Mouse (Mus musculus): Measurements from ENCODE around the gene Ptger4.
"Not testable (repeated sequence)": the region's sequence is repeated elsewhere in the genome, so short reads cannot be mapped to it uniquely, and the experiment has no call there.

Gene Ptger4

DNA sequence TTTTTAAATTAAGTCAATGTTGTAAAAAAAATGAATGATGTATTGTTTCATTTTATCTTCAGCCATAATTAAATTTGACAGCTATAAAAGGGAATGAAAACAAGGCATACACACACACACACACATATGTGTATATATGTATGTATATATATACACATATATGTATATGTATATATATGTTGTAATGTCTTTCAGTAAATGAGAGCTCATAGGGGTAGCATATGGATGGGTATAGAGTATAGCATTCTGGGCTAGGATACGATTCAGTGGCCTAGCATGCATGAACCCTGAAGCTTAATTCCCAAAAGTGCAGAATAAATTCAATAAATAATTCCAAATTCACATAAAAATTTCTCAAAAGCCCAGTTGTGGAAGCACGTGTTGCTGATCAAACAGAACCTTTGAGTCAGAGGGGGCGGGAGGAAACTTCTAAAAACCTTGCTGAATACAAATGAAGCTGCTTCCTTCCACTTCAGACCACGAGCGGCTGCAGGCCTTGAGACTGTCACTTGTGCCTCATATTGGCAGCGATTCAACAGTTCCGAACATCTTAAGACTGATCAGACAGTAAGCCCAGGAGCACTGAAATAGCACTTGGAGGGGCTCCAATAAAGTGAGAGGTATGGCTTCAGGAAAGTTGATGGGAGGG lies 6.9 kb downstream of the Ptger4 start:
- no peak for DNase-seq

DNA sequence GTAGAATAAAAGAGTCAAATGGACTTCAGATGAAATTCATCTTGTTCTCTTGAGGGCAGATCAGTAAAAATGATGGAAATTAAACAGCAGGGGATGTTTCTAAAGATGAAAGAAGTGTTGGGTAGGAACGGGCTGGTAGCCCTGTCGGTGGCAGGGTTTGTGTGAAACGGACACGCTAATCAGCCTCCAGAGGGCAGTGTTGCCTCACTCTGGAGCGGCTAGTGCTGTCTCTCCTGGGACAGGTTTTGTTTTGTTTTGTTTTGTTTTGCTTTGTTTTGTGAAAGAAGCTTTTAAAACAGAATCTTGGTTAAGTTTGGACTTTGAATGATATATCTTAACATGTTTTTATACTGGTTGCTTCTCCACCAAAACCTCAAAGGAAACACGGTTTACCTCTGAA lies 7.4 kb downstream of the Ptger4 start:
- DNase-seq = peak; percentile 73

DNA sequence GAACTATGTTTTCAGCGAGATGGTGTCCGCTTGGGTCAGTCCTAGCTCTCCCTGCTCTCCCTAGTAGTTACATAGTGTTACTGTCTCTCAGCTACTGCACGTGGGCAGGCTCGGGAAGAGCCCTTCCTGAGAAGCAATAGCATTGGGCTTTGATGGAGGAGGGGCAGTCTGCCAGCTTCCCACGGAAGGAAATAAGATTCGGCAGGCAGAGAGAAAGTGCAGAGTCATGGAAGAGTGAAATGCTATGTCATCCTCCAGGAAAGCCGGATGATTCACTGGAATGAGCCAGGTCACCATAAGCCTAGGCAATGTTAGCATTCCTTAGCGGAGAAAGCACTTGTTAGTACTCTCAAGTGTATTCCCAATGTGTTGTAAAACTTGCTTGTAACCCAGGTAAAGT lies 8.5 kb downstream of the Ptger4 start:
- peak; percentile 42 for DNase-seq

DNA sequence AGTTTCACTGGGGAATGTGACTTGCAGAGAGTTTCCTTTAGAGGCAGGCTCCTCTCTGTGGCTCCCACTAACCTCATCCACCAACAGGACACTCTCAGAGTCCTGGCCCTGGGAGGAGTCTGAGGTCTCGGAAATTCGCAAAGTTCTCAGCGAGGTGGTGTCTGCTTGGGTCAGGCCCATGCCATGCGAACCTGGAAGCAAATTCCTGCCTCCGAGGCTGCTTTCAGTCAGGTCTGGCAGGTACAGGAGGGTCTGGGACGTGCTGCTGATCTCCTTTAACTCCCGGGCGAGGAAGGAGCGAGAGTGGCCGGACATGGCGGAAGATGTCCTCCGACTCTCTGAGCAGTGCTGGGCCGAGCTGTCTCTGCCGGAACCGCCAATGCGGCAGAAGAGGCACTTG lies 9.3 kb downstream of the Ptger4 start:
- DNase-seq = no peak

DNA sequence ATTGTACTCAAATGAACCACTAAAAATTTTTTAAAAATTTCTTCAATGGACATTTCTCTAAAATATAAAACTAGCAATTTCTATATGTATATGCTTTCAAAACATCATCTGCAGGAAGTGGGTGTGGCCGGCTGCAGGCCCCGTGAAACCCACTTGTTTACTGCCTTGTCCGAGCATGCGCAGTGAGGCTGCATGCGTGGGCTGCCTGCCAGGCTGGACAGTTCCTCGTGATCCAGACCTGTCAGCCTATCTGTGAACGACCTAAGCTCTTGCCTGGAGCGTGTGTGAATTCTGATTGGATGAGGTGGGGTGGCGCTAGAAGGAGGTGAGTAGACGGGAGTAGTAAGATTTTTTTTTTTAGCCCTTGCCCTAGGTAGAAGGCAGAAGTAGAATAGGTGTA lies 13.2 kb downstream of the Ptger4 start:
- not testable (repeated sequence) for DNase-seq

DNA sequence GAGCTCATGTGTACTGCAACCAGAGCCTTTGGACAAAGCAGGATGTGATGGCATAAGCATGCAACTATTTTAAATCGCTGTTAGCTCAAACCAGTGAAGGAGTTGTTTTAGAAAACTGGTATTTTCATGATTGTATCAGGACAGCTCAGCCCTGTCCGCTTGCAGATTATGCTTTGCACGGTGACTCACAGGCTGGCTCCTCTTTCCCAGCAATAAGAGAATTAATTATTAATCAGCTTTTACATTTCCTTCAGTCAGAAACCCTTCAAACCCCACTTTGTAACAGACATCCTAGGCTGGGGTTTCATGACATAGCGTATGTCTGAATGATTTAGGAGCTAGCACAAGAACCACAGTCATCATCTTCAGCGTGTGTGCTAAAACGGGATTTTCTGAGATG lies 23.5 kb downstream of the Ptger4 start:
- no peak for DNase-seq

DNA sequence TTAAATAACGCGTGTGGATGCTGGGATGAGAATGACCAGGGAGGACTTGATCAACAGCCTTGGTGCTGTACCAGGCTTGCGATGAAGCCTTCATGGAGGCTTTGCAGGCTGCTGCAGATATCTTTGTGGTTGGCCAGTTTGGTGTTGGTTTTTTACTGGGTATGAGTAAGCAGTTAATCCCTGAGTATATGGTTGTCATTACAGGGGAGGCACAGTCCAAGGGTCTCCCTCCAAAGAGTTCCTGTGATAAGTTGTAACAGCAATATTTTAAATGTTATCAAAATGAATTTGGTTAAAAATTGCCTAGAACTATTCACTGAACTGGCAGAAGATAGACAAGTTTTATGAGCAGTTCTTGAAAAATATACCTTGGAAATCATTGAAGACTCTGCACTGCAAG lies 34.9 kb downstream of the Ptger4 start:
- no peak for DNase-seq

DNA sequence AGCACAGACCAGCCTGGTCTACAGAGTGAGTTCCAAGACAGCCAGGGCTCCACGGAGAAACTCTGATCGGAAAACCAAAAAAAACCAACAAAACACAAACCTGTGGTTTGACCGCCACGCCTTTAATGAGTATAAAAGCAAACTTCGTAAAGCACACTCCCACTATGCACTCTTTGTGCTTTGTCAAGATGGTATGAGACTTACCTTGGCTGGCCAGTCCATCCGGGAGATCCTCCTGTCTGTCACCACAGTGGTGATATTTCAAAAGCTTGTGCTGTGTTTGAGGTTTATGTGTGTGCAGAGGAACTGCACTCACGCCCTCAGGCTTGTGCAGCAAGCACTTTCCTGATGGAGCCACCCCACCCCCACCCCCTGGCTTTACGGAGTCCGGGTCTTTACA lies 38.8 kb downstream of the Ptger4 start:
- no peak for DNase-seq

DNA sequence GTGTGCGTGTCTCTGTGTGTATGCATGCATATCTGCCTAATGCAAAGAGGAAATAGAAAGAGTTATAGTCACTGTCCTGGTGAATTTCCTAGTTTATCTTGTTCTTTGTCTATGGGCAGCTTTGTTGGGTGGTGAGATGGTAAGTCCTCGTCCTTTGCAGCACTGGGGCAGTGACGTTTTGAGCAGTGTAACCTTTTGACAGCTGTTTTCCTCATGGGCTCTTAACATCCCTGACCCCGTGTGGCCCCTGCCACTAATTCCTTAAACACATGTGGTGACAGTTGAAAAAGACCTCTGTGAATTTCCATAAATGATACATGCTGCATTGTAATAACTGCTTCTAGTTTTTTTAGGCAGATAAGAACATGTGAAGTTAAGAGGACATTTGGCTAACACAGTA lies 47.3 kb downstream of the Ptger4 start:
- DNase-seq = no peak

DNA sequence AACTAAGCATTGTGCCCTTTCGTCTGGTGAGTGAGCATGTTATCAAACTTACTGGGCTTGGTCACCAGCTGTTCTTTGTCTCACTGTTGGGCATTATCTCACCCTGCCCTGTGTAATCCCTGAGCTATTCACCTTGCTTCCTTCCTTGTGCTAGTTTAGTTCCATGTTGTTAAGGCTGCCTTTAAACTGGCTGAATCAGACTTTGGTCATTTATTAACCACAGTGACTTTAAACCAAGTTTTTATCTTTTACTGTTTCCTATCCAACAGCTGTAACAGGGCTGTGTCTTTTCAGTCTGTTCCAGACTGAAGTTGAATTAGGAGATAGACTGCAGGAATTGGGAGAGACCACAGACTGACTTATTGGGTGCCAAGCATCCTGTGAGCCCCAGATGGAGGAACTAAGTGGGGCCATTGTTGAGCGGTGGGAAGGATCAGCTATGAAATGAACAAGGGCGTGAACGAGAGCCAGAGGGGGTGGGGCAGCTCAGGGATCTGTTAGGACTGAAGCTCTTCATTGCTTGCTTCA lies 47.9 kb downstream of the Ptger4 start:
- DNase-seq = peak; percentile 72

DNA sequence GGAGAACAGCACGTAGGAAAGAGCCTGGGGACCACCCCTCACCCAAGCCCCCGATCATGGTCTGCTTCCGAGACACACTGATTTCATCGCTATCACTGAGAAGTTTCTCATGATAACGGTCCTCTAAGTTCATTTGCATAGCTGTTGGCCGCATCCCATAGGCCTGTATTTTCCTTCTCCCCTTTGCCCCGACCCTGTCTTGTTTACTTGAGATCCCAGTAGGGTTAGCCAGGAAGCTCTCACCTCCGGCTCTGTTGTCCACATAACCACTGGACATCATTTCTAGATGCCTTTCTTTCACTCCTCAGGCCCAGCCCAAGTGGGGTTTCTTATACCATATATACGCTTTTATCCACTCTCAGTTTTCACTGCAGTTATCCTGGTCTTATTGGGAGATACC lies 49.1 kb downstream of the Ptger4 start:
- peak; percentile 23 for DNase-seq

DNA sequence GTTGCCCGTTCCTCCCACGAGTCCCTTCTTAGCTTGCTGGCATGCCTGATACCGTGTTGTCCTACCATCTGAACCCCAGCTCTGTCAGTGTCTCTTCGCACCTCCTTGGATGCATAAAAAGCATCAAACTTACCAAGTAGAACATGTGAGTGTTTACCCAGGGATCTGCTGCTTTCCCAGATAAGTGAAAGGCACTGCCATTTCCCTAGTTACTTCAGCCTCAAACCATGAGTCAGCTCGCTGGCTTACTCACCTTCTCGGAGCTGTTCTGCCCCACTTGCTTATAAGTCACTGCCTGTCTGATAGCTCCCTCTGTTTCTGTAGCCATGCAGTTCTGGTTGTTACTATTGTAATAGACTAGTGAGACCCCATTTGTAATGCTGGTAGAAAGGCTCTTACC lies 49.5 kb downstream of the Ptger4 start:
- DNase-seq = no peak

DNA sequence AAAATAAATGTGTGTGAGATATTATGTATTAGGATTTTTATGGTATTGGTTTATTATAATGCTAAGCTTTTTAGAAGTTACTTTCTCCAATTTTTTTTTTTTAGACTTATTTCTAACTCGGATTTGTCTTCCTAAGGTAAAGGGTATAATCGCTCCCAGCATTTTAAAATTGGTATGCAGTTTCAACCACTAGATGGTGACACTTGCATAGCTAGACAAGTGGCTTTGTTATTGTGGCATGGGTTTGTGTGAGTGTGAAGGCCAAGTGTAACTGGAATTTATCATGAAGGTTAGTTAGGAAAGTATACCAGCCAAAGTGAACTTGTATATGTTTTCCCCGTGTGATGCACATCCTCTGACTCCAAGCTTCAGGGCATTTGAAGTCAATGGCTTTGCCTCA lies 50.2 kb downstream of the Ptger4 start:
- DNase-seq = peak; percentile 49

DNA sequence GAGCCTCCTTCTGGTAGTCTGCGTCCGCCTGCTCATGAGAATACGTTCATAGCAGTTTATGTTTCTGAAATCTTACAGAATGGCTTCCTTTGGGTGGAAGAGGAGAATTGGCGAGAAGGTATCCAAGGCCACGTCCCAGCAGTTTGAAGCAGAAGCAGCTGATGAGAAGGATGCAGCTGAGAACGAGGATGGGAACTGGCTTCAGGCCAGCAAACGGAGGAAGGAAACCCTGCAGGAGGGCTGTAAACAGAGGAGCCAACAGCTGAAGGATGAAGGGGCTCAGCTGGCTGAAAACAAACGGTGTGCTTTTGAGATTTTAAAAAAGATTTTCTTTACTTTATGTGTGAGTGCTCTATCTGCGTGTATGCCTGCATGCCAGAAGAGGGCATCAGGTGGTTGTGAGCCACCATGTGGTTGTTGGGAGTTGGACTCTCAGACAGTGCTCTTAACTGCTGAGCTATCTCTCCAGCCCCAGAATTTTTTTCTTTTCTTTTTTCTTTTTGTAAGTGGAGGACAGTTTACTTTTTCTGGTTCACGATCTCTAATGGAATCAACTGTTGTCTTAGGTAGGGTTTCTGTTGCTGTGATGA lies 54.4 kb downstream of the Ptger4 start:
- DNase-seq = peak; percentile 21

DNA sequence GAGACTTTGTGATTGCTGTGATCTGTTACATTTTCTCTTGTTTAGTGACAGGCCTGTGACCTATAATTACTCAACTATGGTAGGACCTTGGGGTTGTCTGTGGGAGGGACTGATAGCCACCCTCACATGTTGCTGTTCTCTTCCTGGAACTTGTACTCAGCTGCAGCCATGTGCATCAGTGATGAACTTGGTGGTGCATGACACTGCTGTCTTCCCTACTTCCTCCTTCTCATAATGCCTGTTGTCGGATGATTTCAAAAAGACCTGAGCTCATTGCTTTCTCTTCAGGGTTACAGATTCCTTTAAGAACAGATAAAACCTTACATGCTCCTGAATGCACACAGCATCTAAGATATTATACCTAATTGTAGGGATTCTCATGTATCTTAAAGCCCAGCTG lies 56.0 kb downstream of the Ptger4 start:
- no peak for DNase-seq

DNA sequence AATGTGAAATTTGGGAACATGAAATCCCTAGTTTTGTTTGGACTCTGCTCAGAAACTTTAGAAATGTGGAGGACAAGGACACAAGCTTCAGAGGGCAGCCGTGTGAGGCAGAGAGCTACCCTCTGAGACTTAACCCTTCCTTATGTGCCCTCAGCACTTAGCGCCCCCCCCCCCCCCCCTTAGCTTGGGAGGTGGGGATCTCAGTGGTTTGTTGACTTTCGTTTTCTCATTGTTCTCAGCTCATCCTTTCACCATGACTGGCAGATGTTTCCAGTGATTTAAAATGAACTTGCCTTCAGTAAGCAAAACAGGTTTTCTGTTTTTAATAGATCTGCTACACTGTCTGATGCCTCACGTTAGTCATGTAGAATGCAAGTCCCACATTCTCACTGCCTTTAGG lies 56.9 kb downstream of the Ptger4 start:
- DNase-seq = no peak

DNA sequence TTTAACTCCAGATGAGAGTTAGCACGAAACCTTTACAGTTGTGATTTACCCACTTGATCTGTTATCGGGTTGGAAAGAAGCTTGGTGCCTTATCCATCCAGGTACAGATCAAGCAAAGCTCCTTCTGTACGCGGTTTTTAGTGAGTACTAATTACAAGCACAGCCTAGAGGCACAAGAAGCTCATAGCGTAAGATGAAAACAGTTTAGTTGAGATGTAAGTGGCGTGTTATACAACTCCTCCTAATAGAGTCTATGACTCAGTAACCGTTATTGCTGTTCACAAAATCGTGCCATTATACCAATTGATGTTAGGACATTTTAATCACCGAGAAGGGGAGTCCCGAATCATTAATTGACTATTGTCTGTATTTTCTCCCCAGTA lies 57.7 kb downstream of the Ptger4 start:
- no peak for DNase-seq

DNA sequence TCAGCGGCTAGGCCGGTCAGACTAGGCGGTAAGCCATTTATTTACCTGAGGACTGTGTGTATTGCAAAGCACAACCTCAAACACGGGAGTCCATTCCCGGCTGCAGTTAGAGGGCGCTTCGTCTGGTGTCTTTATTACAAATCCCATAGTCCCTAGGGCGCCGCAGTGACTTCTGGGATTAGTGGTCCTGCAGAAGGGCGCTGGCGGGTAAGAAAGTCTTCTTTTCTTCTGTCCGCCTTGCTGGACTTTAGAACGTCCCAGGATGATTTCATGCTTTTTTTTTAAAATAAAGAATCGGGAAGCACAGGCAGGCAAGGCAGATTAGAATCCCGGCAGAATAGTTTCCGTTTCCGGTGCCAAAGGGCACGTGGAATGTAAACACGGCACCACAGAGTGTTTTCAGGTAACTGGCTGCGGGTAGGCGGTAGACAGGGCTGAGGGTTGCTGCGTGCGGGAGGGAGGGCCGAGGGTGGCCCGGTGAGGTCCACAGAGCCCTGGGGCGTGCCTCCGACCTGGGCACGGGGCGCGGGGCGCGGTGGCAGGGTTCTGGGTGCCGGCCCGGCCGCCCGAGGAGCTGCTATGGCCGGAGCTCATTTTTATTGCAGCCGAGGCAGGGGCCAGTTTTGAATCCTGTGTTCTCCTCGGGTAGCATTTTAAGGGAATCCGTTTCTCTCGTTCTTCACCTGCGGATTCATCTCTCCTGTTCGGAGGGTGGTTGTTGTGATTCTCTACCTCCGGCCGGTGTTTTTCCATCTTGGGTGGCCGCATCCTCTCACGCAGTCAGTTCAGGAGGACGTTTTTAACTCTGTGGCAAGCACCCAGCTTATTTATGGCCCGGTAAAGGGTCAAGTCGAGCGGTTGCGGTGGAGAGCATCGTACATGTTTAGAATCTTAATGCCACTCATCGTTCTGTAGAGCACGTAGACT lies 58.4 kb downstream of the Ptger4 start, which contains the start of gene Ttc33:
TSS of gene Ttc33 (plus strand) at position 160 of the 927 bp plus-strand sequence.
- DNase-seq = peak; percentile 92

DNA sequence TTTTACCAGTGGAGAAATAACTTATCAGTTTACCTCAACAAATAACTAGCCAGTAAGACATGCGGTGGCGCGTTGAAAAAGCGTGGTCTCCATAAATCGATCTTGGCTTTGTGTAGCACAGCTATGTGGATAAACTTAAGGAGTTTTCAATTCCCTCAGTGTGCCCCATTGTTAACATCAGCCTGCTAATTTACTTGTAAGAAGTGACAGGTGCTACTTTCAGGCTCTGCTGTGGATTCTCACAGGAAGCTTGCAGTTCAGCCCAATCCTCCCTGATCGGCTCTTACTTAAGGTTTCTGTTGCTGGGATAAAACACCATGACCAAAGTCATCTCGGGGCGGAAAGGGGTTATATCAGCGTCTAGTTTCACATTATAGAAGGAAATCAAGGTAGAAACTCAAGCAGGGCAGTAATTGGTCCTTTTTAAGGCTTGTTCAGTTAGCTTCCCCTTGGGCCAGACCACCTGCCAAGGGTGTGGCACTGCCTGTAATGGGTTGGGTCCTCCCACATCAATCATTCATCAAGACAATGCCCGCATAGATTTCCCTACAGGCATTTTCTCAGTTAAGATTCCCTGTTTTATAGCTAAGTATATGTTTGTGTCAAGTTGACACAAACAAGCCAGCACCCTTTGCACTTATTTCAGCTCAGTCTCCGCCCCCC lies 59.2 kb downstream of the Ptger4 start:
- DNase-seq = peak; percentile 15

DNA sequence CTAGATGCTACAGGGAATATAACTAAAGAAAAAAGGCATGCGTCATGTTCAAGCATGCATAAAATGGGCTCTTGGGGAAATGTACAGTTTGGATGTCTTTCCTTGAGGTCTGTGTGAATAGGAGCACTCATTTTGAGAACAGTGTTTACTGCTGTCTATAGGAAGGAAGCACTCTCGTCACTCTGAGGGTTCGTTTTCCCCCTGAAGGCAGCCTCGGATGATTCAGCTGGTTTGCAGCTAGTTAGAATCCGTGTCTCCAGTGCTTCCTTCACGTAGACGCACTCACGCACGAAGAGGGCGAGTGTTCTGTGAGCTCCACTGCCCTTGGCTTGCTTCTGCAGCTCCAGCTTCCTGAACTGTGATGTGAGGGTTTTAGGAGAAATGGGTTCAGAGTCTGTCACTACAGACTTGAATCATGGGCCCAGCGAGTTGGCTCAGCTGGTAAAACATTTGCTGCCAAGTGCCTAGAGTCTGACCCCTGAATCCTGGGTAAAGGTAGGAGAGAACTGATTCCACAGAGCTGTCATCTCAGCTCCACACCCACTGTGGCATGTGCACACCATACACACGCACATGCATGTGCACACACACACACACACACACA lies 70.7 kb downstream of the Ptger4 start:
- peak; percentile 61 for DNase-seq

DNA sequence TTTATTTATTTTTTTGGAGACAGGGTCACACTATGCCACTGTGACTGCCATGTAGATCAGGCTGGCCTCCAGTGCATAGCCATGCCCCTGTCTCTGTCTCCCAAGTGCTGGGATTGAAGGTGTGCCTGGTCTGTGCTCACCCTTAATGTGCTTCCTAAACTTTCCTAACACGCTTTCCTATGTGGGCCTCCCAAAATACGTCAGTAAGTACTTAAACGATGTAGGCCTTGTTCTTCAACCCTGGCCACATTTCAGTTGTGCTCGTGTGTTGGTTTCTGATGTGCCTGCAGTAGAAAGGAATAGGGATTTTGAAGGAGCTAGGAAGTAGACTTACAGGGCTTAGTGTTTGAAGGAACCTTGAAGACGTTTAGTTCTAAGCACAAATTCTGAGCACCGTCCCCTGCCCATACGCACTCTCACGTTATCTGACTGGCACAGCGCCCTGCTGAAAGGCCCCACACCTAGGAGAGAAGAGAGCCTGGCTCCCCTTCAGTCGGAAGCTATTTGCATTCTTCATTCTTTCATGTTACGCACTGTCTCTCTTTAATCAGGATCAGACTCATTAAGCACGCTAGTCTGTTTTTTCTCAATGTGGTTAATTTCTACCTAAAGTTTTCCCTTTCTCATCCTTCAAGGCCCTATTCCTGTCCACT lies 78.7 kb downstream of the Ptger4 start:
- no peak for DNase-seq

DNA sequence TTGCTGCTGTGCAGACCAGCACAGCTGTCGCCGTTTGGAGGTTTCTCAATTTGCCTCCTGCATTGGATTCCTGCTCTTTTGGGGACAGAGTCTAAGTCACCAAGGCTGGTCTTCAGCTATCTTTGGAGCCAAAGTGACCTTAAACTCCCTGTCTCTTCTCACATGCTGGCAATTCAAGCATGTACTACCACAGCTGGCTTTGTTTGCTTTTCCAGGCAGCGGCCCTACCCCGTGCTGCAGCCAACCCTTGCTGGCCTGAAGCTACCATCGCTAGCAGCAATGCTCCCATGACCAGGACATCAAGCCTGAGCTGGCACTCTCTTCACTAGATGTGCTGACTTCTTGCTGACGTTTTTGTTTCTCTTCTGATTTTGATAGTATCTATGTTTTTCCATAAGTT lies 85.2 kb downstream of the Ptger4 start:
- DNase-seq = no peak
